Mouse (Mus musculus): ENCODE measurements around the gene Atad2b.
"Not testable (repeated sequence)": the region's sequence is repeated elsewhere in the genome, so short reads cannot be mapped to it uniquely, and the experiment has no call there.

Gene Atad2b

DNA sequence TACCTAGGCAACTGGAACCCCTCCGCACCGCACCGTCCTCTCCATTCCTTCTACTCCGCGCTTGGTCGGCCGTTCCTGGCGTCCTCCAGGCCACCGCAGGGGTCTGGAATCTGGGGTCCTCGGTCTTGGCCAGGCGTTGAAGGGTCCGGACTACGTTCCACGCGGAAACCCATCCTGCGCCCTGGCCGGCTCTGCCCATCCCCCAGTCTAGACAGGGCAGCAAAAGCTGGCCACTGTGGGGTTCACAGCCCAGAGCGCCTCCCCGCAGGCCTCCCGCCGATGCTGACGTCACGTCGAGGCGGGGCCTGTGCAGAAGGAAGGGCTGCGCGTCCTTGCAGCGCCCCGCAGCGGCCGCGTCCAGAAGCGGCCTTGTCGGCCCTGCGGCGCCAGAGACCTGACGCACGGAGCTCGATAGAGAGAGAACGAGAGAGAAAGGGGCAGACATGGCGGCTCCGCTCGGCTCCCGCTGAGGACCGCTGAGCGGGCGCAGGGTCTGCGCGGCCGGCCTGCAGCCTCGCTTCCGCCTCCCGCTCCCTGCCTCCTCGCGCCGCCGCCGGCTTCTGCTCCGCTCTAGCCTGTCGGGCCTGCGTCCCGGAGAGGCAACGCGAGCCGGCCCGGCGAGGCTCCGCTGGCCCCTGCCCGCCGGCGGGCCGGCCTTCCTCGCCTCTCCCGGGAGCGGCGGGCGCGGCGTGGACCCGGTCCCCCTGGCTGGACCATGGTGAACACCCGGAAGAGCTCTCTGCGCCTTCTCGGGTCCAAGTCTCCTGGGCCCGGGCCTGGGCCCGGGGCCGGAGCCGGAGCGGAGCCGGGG, at the start of gene Atad2b:
TSS of gene Atad2b (plus strand) at position 360 of the 811 bp plus-strand sequence.
- peak; percentile 97 for DNase-seq (ENCODE audit: low spot score)

DNA sequence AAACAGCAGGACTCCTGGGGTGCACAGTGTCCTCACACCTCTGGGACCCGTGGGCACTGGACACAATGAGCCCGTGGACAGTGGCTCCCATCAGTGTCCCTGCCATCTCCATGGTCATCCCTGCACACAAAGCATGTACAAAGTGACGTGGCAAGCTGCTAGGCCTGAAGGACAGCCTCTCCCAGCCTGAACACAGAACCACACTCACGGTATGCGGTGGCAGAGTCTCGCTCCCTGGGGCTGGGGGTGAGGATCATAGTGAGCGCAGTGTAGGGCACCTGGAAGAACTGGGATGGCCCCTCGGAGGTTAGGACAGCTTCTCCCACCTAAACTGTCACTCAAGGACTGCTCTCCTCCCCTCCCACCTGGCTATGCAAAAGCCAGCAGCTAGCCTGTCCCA, 48.2 kb upstream of the Atad2b start:
- DNase-seq (ENCODE audit: low spot score), result no peak

- no peak for DNase-seq (ENCODE audit: low spot score)
Measured at GRCm38 (mm10) chr12:4871260-4871659, 45.9 kb upstream of the Atad2b start.

GRCm38 (mm10) chr12:4872273-4872672, 44.9 kb upstream of the Atad2b start:
- no peak for DNase-seq (ENCODE audit: low spot score)

- DNase-seq (ENCODE audit: low spot score), result no peak
Measured at GRCm38 (mm10) chr12:4872983-4873477, 44.1 kb upstream of the Atad2b start.

DNA sequence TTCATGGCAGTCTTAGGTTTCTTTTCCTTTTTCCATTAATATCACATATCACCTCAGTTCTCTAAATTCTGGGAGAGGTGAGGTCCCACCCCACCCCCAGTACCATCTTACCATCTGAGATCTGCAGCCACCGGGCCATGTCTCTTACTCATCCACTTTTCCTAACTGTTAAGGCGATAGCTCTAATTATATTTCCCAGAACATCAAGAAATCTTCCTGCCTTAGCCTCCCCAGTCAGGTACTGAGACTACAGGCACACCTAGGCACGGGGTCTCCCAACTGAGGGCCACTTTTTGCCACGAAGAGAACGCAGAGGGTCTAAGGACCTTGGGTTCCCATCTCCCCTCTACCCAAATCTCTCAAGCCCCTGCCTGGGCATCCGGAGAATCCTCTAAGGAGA, 43.6 kb upstream of the Atad2b start:
- no peak for DNase-seq (ENCODE audit: low spot score)

DNA sequence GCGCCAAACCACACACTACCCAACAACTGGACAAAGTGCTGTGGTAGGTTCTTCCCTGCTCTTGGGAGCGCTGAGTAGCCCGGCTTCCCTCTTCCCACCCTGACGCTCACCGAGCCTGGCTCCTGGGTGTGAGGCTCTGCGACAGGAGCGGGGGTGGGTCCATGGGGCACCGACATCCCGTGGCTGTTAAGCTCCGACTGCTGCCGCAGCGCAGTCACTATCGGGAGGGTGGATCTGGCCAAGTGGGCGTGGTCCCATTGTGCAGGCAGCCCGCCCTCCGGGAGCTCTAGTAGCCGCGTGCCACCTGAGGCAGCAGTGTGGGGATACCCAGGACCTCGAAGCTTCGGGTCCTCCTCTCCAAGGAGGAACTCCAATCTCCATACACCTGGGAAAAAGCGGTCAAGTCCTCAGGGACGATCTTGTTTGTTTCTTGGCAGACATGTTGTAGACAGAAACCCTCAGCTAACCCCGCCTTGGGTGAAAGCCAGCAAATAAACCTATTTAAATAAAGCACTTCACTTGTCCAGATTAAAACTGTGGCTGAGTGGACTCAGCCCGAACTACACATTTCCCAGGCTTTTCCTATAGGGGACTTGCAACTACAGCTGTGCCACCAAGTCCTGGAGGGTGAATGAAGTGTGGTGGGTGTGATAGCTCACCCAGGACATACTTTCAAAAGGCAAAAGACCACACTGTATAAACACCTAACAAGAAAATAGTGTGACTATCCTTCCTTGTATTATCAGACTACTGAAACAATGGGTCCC, 42.8 kb upstream of the Atad2b start, which contains the start of gene Mfsd2b:
TSS of gene Mfsd2b (minus strand) at position 199 of the 767 bp plus-strand sequence.
- peak; percentile 83 for DNase-seq (ENCODE audit: low spot score)

DNA sequence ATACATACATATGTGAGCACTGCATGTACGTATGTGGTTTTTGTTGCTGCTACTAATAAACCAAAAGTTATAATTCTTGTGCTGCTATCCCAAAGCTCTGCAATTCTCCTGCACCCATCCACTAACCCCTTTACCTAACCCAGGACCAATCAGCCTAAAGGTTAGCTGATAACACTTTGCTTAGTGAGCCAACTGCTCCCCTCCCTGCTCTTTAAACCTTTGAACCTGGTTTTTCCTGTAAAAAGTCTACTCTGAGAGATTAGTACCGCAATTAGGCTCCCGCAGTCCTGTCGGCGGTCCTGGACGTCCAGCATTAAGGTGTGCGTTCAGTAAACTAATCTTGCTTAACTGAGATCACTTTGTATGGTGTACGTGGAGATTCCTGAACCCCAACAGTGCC, 41.5 kb upstream of the Atad2b start:
- DNase-seq (ENCODE audit: low spot score), result no peak

DNA sequence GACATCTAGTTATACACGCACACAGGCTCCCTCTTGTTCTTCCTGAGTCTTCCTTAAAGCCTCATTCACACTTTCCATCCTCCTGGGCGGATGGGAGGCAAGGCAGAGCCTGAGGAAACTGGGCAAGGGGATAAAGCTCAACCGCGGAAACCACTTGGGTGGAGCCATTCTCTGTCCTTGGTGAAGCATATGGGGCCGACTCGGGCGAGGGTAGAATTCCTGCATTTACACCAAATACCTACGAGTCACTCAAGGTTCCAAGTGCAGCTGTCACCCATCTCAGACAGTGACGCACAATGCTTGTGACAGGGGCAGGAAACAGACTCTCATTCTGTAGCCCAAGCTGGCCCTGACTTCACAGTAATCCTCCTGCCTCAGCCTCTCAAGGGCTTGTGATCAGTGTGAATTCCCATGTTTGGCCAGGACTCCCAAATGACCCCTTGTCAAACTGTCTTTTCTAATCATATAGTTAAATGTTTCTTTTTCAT, 38.8 kb upstream of the Atad2b start:
- DNase-seq (ENCODE audit: low spot score), result no peak

DNA sequence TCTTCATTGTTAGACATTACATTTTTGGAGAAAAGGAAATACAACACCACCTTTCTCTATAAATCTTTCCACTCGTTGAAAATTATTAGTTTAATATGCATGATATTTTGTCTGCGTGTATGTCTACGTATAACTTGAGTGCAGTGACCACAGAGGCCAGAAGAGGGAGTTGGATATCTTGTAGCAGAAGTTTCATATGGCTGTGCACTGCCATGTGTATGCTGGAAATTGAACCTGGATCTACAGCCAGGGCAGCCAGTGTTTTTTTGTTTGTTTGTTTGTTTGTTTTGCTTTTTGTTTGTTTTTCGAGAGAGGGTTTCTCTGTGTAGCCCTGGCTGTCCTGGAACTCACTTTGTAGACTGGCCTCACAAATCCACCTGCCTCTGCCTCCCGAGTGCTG, 38.1 kb upstream of the Atad2b start:
- no peak for DNase-seq (ENCODE audit: low spot score)

GRCm38 (mm10) chr12:4882086-4882485, 35.1 kb upstream of the Atad2b start:
- no peak for DNase-seq (ENCODE audit: low spot score)

GRCm38 (mm10) chr12:4885062-4885461, 32.1 kb upstream of the Atad2b start:
- DNase-seq (ENCODE audit: low spot score), result no peak

DNA sequence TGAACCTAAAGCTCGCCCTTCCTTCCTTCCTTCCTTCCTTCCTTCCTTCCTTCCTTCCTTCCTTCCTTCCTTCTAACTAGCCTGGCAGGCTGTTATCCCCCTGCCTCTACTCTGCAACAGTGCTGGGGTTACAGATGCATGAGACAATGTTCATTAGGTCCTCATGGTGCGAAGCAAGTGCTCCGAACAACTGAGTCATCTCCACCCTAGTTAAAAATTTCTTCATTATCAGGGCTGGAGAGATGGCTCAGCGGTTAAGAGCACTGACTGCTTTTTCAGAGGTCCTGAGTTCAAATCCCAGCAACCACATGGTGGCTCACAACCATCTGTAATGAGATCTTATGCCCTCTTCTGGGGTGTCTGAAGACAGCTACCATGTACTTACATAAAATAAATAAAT, 30.6 kb upstream of the Atad2b start:
- not testable (repeated sequence) for DNase-seq (ENCODE audit: low spot score)

DNA sequence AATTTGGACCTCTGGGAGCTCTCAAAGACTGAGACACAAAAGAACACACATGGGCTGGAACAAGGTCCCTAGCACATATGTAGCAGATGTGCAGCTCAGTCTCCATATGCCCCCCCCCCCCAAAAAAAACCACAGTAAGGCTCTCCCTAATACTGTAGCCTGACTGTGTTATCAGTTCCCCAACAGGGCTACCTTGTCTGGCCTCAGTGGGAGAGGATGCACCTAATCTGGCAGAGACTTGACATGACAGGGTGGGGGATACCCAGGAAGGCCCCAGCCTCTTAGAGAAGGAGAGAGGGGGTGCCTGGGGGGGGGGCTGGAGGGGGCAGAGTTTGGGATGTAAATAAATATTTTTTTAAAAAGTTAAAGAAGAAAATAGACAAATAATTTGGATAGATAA, 28.4 kb upstream of the Atad2b start:
- DNase-seq (ENCODE audit: low spot score), result no peak

- no peak for DNase-seq (ENCODE audit: low spot score)
Measured at GRCm38 (mm10) chr12:4889251-4889650, 27.9 kb upstream of the Atad2b start.

- DNase-seq (ENCODE audit: low spot score), result no peak
Measured at GRCm38 (mm10) chr12:4889891-4890290, 27.3 kb upstream of the Atad2b start.

- no peak for DNase-seq (ENCODE audit: low spot score)
Measured at GRCm38 (mm10) chr12:4898024-4898423, 19.1 kb upstream of the Atad2b start.

- DNase-seq (ENCODE audit: low spot score), result no peak
Measured at GRCm38 (mm10) chr12:4905946-4906345, 11.2 kb upstream of the Atad2b start.

GRCm38 (mm10) chr12:4906476-4906875, 10.7 kb upstream of the Atad2b start:
- no peak for DNase-seq (ENCODE audit: low spot score)

GRCm38 (mm10) chr12:4906951-4907906, 9.9 kb upstream of the Atad2b start, which contains the start of gene Ubxn2a:
Gene Ubxn2a (minus strand): TSS chr12:4907705.
- peak; percentile 95 for DNase-seq (ENCODE audit: low spot score)

DNA sequence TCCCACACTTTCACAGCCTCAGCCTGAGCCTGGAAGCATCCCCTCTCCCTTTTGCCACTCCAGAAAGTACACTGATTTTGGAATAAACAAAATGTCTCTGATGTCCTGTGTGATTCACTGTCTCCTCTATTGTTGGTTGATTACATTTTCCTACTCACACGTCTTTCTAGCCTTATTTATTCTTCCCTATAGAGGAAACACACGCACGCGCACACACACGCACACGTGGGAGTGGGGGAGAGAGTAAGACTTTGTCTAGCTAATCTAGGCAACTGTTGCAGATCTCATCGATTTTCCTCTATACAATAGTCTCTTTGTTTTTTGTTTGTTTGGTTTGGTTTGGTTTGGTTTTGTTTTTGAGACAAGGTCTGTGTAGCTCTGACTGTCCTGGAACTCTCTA, 8.8 kb upstream of the Atad2b start:
- DNase-seq (ENCODE audit: low spot score), result no peak

GRCm38 (mm10) chr12:4910496-4910895, 6.7 kb upstream of the Atad2b start:
- not testable (repeated sequence) for DNase-seq (ENCODE audit: low spot score)
